Mouse (Mus musculus): Measurements from ENCODE around the gene Atp5b. TPM values are rescaled to one million over a fixed set of nuclear protein-coding genes. Genes with fewer than 3 reads are reported as not detected.
"Not testable (repeated sequence)": the region's sequence is repeated elsewhere in the genome, so short reads cannot be mapped to it uniquely, and the experiment has no call there.

Gene Atp5b
- polyA plus RNA-seq, 1 experiment: 224 TPM

- no peak for TF ChIP-seq GATA1 (IDR thresholded peaks at IDR 0.05; ENCODE audit: low read length)
- TF ChIP-seq TAL1 (IDR thresholded peaks at IDR 0.05; ENCODE audit: low read length): no peak
- H3K4me1 ChIP-seq (ENCODE audit: control insufficient read depth): peaks cover 17% of the 10 kb centered on the region
- H3K27me3 ChIP-seq (ENCODE audit: control insufficient read depth): no peaks in the 10 kb centered on the region
- H3K9me3 ChIP-seq (ENCODE audit: control insufficient read depth, low read length): no peaks in the 10 kb centered on the region
- H3K4me3 ChIP-seq (replicated peaks): no peak overlapping the region
- peaks cover 84% of the 10 kb centered on the region for H3K36me3 ChIP-seq (ENCODE audit: control insufficient read depth)
Measured at GRCm38 (mm10) chr10:128048157-128048556, 34.9 kb upstream of the Atp5b start.

- H3K4me1 ChIP-seq (ENCODE audit: control insufficient read depth): peaks cover 6% of the 10 kb centered on the region
- H3K36me3 ChIP-seq (ENCODE audit: control insufficient read depth): peaks cover 68% of the 10 kb centered on the region
- H3K4me3 ChIP-seq (replicated peaks): no peak overlapping the region
- TF ChIP-seq GATA1 (IDR thresholded peaks at IDR 0.05; ENCODE audit: low read length): no peak
- TF ChIP-seq TAL1 (IDR thresholded peaks at IDR 0.05; ENCODE audit: low read length): no peak
- no peaks in the 10 kb centered on the region; the same call in 1 of the 2 replicates for H3K27me3 ChIP-seq (ENCODE audit: control insufficient read depth)
- H3K9me3 ChIP-seq (ENCODE audit: control insufficient read depth, low read length): no peaks in the 10 kb centered on the region
Measured at GRCm38 (mm10) chr10:128049741-128050140, 33.3 kb upstream of the Atp5b start.

GRCm38 (mm10) chr10:128050355-128050754 lies 32.7 kb upstream of the Atp5b start:
- Histone ChIP-seq H3K9me3 (ENCODE audit: control insufficient read depth, low read length) (no peaks in the 10 kb centered on the region), H3K4me3 (replicated peaks) (no peak overlapping the region), H3K4me1 (ENCODE audit: control insufficient read depth) (peaks cover 3% of the 10 kb centered on the region; the same call in 1 of the 2 replicates), H3K27me3 (ENCODE audit: control insufficient read depth) (peaks cover 4% of the 10 kb centered on the region), H3K36me3 (ENCODE audit: control insufficient read depth) (peaks cover 62% of the 10 kb centered on the region)
- no peak for TF ChIP-seq TAL1 (IDR thresholded peaks at IDR 0.05; ENCODE audit: low read length)
- TF ChIP-seq GATA1 (IDR thresholded peaks at IDR 0.05; ENCODE audit: low read length): no peak

- Histone ChIP-seq H3K9me3 (ENCODE audit: control insufficient read depth, low read length) (no peaks in the 10 kb centered on the region), H3K27me3 (ENCODE audit: control insufficient read depth) (peaks cover 4% of the 10 kb centered on the region), H3K4me1 (ENCODE audit: control insufficient read depth) (no peaks in the 10 kb centered on the region), H3K36me3 (ENCODE audit: control insufficient read depth) (peaks cover 50% of the 10 kb centered on the region), H3K4me3 (replicated peaks) (no peak overlapping the region)
- no peak for TF ChIP-seq TAL1 (IDR thresholded peaks at IDR 0.05; ENCODE audit: low read length)
- TF ChIP-seq GATA1 (IDR thresholded peaks at IDR 0.05; ENCODE audit: low read length): no peak
Measured at GRCm38 (mm10) chr10:128051589-128051988, 31.5 kb upstream of the Atp5b start.

GRCm38 (mm10) chr10:128052136-128052535 lies 30.9 kb upstream of the Atp5b start:
- H3K27me3 ChIP-seq (ENCODE audit: control insufficient read depth); H3K4me1 ChIP-seq (ENCODE audit: control insufficient read depth); H3K9me3 ChIP-seq (ENCODE audit: control insufficient read depth, low read length); H3K4me3 ChIP-seq (replicated peaks): not testable (repeated sequence)
- peaks cover 45% of the 10 kb centered on the region for H3K36me3 ChIP-seq (ENCODE audit: control insufficient read depth)

GRCm38 (mm10) chr10:128053001-128053400 lies 30.1 kb upstream of the Atp5b start:
- TF ChIP-seq TAL1 (IDR thresholded peaks at IDR 0.05; ENCODE audit: low read length) (no peak), GATA1 (IDR thresholded peaks at IDR 0.05; ENCODE audit: low read length) (no peak)
- Histone ChIP-seq H3K27me3 (ENCODE audit: control insufficient read depth) (peaks cover 4% of the 10 kb centered on the region), H3K36me3 (ENCODE audit: control insufficient read depth) (peaks cover 37% of the 10 kb centered on the region), H3K9me3 (ENCODE audit: control insufficient read depth, low read length) (no peaks in the 10 kb centered on the region), H3K4me3 (replicated peaks) (no peak overlapping the region), H3K4me1 (ENCODE audit: control insufficient read depth) (peaks cover 6% of the 10 kb centered on the region)

GRCm38 (mm10) chr10:128058184-128058583 lies 24.9 kb upstream of the Atp5b start:
- TF ChIP-seq GATA1 (IDR thresholded peaks at IDR 0.05; ENCODE audit: low read length): no peak
- no peak for TF ChIP-seq TAL1 (IDR thresholded peaks at IDR 0.05; ENCODE audit: low read length)
- H3K27me3 ChIP-seq (ENCODE audit: control insufficient read depth): peaks cover 4% of the 10 kb centered on the region

GRCm38 (mm10) chr10:128058601-128059151 lies 24.4 kb upstream of the Atp5b start, which contains the start of gene Ptges3:
Gene Ptges3, plus strand, starts transcription at chr10:128058954.
- TF ChIP-seq GATA1 (IDR thresholded peaks at IDR 0.05; ENCODE audit: low read length): no peak
- TF ChIP-seq TAL1 (IDR thresholded peaks at IDR 0.05; ENCODE audit: low read length): no peak
- peaks cover 28% of the 10 kb centered on the region for H3K36me3 ChIP-seq (ENCODE audit: control insufficient read depth)
- H3K4me3 ChIP-seq (replicated peaks): peak within 1 kb of the TSS; percentile 99
- H3K9me3 ChIP-seq (ENCODE audit: control insufficient read depth, low read length): no peaks in the 10 kb centered on the region
- peaks cover 45% of the 10 kb centered on the region for H3K4me1 ChIP-seq (ENCODE audit: control insufficient read depth)
- H3K27me3 ChIP-seq (ENCODE audit: control insufficient read depth): peaks cover 4% of the 10 kb centered on the region

More at GRCm38 (mm10) chr10:128058184-128058583, 24.9 kb upstream of the Atp5b start:
- Histone ChIP-seq H3K4me1 (ENCODE audit: control insufficient read depth) (peaks cover 42% of the 10 kb centered on the region), H3K4me3 (replicated peaks) (peak overlapping the region; percentile 99), H3K36me3 (ENCODE audit: control insufficient read depth) (peaks cover 24% of the 10 kb centered on the region), H3K9me3 (ENCODE audit: control insufficient read depth, low read length) (no peaks in the 10 kb centered on the region)

GRCm38 (mm10) chr10:128059207-128059981 lies 23.7 kb upstream of the Atp5b start:
- Histone ChIP-seq H3K4me1 (ENCODE audit: control insufficient read depth) (peaks cover 50% of the 10 kb centered on the region), H3K9me3 (ENCODE audit: control insufficient read depth, low read length) (no peaks in the 10 kb centered on the region), H3K27me3 (ENCODE audit: control insufficient read depth) (peaks cover 4% of the 10 kb centered on the region), H3K36me3 (ENCODE audit: control insufficient read depth) (peaks cover 34% of the 10 kb centered on the region), H3K4me3 (replicated peaks) (peak overlapping the region; percentile 99)
- no peak for TF ChIP-seq TAL1 (IDR thresholded peaks at IDR 0.05; ENCODE audit: low read length)
- no peak for TF ChIP-seq GATA1 (IDR thresholded peaks at IDR 0.05; ENCODE audit: low read length)

Data from erythroblast, embryonic 14.5 days (primary cell).